Mouse (Mus musculus): Measurements from ENCODE around the gene Ankrd33.

Gene Ankrd33

DNA sequence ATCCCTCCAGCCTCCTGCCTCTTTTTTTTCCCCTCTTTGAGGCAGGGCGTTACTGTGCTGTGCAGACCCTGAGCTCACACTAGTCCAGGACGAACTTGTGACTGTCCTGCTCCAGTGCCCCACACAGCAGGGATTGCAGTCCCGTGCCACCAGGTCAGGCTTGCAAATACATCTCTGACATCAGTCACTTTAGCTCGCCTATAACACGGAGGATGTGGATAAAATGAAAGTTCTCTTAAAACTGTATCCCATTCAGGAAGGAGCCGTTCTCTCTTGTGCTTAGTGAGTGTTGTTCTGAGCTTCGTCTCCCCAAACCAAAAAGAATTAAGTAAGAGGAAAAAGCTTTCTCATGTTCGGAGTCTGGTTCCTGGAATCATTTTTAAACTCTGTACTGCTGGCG is 29.1 kb upstream of the Ankrd33 start:
- 76% methylated on average over 9 of the region's 9 CpGs for WGBS

DNA sequence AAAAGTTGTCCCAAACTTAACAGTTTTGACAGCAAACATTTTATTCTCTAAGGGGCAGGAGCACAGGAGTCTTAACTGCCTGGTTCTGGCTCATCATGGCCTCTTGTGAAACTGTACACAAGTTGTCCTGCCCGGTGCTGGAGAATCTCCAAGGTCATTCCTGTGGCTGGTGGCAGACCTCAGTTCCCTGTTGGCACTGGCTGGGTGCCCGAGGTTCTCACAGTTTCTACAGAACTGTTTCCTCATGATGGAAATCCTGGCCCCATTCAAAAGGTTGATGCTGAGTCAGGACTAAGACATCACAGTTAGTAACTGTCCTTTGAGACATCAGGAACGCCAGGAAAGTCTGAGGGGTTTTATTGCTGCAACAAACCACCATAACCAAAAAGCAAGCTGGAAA is 28.6 kb upstream of the Ankrd33 start:
- 59% methylated on average over 3 of the region's 3 CpGs for WGBS

DNA sequence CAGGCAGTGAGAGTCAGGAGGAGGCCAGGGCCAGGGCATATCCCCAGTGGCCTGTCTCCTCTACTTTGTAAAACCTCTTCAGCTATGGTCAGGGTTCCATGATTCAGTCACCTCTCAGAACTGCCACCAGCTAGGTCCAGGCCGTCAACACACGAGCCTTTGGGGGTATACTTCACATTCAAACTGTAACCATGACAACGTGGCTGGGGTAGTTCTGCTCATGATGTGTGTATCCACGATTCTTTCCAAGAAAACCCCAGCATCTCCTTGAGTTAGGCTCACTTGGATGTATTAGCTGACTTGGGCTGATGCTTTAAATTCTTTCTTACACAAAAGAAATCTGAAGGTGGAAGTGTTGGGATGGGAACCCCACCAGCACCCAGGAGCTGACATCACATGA is 27.3 kb upstream of the Ankrd33 start:
- WGBS: 40% methylated on average over 4 of the region's 4 CpGs

DNA sequence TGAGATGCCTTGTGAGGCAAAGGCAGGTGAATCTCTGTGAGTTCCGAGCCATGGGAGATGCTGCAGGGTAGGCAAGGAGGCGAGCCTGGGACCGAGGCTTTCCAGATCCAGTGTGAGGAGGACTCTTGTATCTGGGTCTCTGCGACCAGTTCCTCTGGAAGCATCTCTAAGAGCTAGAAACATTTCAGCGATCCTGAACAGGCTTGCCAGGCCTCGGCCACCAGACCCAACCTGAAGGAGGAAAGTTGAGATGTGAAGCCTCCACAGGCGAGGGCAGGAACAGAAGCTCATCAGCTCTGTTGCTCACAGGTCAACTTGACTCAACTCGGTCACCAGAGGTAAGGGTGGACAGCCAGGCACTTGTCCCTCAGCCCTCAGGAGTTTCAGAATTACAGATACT is 24.0 kb upstream of the Ankrd33 start:
- WGBS: 96% methylated on average over 8 of the region's 8 CpGs

DNA sequence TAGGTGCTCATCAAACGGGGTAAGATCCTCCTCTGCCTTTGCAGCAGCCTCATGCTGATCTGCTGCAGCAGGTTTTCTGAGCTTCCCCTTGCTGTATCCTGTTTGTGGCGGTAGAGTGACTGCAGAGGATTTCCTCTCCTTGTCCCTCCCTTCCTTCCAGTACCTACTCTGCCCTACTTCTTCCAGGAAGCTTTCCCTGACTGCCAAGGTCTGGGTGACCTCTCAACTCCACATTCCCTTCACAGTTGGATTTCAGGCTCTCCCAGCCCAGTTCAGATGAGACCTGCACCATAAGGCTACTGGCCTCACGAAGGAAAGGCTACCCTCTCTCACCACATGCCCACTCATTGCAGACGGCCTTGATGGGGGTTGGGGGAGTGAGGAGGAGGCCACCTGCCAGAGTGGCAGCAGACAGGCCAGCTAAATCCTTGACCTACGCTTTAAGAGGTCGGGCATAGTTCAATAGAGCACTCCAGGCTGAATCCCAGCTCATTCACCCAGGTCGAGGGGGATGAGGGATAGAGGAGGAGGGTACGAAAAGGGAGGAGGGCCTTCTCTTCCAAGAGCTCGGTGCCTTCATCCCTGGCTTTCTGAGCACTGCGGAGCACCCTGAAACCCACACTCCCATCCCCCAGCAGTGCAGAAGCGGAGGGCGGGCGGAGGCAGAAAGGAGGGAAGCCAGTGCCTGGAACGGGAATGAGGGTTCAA is 23.3 kb upstream of the Ankrd33 start:
- WGBS: 60% methylated on average over 14 of the region's 14 CpGs

DNA sequence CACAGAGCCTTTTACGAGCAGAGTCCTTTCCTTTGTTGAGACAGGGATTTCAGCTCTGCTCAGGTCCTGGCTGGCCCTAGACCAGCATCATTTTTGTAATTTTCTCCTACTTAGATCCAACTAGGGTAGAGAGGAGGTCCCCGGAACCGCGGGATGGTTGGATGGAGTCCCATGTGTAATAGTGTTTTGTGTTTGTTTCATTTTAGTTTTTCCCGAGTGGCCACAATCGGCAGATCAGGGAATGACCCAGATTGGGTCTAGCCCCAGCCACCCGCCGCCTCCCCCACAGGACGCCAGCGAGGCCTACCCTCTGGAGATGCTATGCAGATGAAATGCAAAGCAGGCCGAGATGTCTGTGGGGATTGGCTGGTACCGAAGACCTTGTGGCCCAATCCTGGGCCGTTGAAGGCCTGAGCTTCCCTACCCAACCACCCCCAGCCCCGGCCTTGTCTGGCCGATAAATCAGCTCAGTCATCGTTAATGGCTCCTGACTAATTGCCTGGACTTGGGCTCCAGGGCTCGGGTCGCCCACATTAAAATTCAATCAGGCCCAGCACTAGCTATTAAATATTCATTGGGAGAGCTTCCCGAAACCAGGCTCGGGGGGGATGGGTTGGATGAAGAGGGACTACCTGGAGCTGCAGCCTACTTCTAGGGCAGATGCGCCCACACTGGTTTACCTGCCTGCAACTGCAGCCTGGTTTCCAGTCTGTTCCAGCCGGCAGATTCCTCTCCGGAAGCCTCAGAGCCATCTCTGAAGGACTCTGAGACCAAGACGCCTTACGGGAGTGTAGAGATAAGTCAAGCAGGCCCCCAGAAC is 22.5 kb upstream of the Ankrd33 start:
- WGBS: 49% methylated on average over 25 of the region's 25 CpGs

DNA sequence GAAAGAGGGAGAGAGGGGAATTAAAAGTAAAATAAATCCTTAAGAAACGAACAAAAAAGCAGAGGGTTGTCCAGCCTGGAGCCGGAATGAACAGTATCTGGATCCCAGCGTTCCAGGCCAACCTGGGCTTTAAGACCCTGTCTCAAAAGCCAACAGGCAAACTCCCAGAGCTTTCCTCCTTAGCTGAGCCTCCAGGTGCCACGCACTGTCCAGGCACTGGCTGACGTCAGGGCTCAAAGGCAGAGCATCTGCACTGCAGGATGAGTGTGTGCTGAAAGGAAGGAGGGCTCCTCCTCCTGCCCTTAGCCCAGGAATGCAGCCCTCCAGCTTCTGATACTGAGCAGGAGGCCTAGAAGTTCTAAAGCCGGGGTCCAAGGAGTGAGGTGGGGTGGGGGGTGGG is 21.6 kb upstream of the Ankrd33 start:
- 89% methylated on average over 6 of the region's 6 CpGs for WGBS

DNA sequence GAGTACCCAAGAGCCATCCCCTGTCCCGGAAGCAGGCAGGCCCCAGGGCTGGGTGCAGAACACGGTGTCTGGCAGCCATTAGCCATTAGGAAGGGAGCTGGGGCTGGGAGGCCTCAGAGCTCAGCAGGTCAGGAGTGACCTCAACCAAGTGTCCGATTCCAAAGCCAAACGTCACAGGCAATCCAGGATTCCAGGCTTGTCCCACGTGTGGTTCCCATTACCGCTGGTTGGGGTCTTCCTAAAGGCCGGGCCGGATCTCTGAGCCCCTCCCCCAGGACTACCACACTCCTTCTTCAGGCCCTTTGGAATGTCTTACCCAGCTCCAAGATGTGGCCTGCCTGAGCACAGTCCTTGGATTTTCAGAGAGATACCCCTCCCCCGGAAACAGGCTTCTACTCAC is 20.6 kb upstream of the Ankrd33 start:
- WGBS: 86% methylated on average over 9 of the region's 9 CpGs

DNA sequence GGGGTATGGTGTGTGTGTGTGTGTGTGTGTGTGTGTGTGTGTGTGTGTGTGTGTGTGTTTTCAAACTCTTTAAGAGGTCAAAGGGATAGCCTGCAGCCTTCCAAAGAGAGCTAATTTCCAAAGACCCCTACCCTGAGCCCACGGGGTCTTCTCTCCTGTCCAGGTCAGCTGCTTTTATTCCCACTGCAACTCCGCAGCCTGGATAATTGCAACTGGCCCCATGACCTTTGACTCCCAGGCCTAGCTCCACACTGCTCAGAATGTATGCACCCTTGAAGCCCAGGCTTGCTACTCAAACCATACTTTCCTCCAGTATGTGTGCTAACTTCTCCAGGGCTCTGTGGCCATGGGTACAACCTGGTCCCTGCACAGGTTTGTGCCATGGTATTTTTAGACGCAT is 20.2 kb upstream of the Ankrd33 start:
- WGBS: 79% methylated on average over 3 of the region's 3 CpGs

DNA sequence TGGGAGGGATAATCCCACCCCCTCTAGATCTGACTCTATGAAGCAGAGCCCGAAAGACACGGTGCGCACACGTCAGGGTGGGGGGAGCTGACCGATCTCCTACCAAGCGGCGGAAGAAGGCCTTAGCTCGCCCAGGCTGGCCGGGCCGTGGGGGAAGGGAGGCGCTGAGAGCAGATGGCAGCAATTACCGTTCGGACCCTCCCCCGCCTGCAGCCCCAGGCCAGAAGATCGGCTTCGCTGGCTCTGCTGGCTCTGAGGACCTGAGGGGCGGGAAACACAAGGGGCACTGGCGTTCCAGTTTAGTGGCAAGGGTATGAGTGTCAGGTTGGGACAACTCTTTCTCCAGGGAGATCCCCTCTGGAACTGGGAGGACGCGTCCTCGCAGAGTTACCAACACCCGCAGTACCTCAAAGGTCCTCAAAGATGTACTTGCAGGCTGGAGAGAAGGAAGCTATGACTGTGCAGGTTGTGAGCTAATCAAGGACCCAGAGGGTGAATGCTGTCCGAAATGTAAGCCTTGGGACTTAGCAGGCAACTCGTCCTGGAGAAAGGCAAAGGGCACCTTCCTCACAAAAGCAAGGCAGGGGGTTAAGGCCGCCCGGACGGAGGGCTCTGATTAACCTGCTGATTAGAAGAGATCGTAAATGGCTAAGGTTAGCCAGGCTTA is 17.4 kb upstream of the Ankrd33 start:
- 39% methylated on average over 28 of the region's 28 CpGs for WGBS

DNA sequence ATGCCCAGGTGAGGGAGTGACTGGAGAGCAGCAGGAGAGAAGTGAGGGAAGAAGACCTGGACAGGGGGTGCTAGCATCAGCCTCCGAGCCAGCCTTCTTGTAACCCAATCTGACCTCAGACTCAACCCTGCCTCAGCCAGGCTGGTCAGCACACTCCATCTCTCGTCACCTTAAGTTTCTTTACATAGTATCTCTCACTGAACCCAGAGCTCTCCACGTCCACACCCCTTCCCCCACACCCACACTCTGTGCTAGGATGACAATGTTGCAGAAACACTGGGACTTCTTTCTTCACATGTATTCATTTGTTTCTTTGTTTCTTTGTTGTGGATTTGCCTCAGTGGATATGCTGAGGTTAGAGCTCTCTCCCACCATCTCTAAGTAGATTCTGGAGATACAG is 14.6 kb upstream of the Ankrd33 start:
- 90% methylated on average over 3 of the region's 3 CpGs for WGBS

DNA sequence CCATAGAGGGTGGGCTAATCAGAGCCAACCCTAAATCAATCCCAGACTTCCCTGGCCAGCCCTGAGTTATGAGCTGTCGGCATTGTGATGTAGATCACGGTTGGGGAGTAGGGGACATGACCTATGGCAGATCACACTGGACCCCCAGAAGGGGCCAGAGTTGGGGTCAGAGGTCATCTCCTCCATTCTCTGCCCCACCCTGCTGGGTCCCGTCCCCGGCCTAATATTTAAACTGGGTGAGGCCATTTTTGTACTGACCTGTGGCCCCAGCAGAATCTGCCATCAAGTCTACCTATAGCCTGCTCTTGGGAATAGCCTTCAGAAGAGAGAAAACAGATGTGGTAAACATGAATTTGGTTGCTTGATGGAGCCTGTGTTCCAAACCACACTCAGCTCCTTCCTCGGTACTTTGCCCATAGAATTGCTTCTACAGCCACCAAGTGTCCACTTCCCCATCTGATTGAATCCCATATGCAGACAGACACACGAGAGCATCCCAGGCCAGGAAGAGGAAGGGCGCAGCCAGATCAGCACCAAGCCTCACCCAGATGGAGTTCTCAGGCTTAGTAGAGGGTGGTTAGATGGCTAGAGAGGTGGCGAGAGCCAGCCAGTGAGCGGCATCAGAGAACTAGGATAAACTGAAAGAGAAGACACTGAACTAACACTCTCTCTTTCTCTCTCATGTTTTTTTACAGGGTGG is 11.8 kb upstream of the Ankrd33 start:
- WGBS: 93% methylated on average over 9 of the region's 9 CpGs

DNA sequence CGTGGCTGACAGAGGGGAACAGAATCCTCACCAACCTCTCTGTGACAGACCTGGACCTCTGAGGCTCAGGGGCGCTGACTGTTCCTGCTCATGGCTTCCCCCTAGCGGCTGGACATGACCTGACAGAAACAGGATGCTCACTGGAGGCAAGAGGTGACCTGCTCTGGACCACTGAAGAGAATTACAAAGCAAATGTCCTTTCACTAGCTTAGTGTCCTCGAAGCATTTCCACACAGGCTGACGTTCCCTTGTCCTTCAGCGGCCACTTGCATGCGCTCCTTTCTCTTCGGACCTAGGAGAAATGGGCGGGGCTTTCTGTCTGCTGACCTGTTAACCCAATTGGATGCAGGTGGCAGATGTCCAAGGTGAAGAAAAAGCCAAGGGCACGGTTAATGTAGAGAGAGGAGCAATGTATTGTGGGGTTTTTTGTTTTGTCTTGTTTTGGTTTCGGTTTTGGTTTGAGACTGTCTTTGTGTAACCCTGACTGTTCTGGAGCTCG is 10.0 kb upstream of the Ankrd33 start:
- WGBS: 23% methylated on average over 12 of the region's 12 CpGs

DNA sequence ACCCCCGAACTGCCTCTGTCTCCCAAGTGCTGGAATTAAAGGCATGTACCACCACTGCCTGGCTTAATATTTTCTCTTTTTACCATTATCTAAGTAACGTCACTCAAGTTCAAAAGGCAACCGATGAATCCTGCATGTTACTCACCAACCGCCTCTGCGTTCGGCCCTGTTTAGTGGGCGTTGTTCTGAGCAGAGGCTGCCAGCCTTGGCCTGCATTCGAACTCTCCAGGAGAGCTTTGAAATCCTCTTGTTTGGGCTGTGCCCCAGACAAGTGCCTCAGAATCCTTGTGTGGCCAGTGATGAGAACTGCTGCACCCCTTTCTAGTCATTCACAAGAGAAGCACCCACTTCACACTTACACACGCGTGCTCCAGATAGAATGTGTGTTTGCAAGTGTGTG is 9.5 kb upstream of the Ankrd33 start:
- 70% methylated on average over 10 of the region's 10 CpGs for WGBS

DNA sequence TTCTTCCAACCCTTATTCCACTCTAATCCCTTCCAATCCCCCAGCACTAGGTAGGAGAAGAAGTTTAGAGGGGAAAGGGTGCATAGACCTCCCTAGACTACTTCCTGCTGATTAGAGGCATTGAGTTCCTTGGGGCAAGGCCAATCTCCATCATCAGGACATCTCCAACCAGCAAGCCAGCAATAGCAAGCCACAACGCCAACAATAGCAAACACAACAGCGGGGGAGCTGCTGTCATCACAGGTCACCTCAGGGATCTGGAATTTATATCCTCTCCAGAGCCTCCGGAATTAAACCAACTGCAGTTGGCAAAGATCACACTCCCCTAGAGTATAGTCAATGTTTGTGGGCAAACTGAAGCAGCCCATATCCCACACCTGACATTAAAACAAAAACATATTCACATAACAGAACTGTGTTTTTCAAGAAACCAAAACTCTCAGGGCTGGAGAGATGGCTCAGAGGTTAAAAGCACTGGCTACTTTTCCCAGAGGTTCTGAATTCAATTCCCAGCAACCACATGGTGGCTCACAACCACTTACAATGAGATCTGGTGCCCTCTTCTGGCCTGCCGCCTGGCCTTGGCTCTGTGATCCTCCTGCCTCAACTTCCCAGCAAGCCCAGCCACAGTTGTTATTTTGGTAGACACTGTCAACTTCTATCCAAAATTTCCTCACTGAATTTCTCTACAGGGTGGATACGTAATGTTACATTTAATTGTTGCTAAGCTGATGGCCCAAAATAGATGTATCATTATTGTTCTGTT is 7.5 kb upstream of the Ankrd33 start:
- 83% methylated on average over 5 of the region's 5 CpGs for WGBS

DNA sequence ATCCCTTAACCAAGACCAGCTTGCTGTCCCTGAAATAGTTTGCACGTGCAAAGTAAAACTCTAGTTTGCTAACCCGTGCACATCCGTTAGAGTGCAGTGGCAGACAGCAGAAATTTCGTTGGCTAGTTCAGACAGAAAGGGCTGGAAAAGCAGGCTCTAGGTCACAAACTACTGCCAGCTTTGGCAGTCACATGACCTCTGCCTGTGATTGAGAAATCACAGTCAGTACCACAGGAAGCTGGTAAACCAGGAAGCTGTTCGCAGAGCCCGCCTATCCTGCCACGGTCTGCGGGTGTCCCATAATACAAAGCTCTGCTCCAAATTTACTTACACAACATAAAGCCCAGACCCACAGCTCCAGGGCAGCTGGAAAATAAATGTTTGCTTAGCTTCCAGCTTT is 2.4 kb upstream of the Ankrd33 start:
- 62% methylated on average over 8 of the region's 8 CpGs for WGBS

DNA sequence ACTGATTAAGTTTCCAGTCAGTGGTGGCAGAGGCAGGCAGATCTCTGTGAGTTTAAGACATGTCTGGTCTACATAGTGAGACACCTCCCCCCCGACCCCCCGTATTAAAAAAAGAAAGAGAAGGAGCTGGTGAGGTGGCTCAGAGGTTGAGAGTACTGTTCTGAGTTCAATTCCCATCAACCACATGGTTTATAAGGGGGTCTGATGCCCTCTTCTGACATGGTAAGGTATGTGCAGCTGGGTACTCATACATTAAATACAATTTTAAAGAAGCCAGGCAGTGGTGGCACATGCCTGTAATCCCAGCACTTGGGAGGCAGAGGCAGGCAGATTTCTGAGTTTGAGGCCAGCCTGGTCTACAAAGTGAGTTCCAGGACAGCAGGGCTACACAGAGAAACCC is 1.8 kb upstream of the Ankrd33 start:
- WGBS: 84% methylated on average over 2 of the region's 2 CpGs

DNA sequence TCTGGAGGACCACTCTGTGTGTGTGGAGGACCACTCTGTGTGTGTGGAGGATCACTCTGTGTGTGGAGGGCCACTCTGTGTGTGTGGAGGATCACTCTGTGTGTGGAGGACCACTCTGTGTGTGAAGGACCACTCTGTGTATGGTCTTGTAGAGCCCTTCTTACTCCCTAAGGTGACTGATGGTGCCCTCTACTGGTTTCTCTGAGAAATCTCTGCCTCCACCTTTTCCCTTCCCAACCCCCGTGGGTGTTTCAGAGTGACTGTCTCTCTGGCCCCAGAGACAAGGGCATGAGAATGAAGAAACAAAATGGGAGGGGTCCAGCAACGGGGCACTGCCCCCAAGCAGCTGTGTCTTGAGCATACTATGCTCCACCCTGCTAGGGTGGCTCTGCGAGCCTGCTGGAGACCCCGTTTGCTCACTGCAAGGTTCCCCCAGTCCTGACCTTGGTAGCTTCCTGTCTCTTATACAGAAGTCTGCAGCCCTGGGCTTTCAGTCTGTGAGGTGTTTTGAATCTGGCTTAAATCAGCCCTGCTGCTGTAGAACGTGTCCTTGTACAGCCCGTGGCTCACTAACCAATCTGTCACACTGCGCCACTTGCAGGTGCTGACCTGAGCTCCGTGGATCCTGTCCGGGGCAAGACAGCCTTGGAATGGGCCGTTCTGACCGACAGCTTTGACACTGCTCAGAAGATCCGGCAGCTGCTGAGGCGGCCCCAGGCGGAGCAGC is 3.0 kb downstream of the Ankrd33 start:
- 72% methylated on average over 14 of the region's 14 CpGs for WGBS

DNA sequence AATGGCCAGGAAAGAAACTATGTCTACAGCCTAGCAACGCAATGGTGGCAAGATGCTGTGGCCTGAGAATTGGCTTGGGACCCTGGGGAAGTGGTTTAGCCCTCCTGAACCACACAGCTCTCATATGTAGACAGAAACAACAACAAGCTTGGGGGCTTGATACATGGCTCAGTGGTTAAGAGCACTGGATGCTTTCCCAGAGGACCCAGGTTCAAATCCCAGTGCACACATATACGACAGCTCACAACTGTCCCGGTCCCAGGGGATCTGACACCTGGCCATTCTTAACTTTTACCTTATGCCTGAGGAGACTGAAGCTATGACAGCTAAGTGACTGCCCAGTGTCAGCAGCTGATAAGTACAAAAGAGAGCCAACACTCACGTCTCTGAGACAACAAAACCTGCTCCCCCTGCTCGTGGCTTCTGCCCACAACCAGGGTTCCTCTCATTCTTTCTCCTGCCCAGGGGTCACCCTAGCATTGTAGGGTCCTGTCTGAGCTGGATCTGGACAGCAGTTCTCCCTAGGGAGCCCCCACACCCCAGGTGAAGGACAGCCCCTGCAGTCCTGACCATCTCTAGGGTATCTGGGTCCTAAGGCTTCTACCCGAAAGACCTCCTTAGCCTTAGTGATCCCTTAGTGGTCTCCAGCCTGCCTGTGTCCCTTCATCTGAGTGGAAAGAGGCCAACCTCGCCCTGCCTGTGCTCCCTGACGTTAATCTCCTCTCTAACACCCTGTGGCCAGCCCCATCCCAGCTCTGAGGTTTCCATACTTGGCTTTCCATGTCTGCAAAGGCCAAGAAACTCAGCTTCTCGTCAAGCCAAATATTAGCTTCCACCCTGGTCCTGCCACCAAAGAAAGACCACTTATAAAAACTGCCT is 6.1 kb downstream of the Ankrd33 start:
- 90% methylated on average over 9 of the region's 9 CpGs for WGBS

DNA sequence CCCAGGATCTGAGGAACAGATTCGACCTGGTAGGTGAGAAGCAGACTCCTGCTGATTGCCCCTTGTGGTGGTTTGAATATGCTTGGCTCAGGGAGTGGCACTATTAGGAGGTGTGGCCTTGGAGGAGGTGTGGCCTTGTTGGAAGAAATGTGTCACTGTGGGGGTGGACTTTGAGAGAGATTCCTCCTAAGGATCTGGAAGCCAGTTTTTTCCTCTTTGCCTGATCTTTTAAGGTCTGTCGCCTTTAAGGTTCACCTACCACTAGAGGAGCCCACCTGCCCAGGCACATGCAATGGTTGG is 6.7 kb downstream of the Ankrd33 start:
- 71% methylated on average over 2 of the region's 2 CpGs for WGBS

Data from cerebral cortex, adult 2 months (tissue).